Mouse (Mus musculus) neural tube, embryonic 12.5 days (tissue): ENCODE measurements at regions not wholly inside any gene's neighbourhood (a gene's known extent, or its start where the extent isn't known, plus 50 kb on each side); places are given as distances from the start of the nearest gene placed in this dataset.
A peak's percentile ranks its signal among the peaks of the same experiment; 100 is the strongest.

Source experiments
- ATAC-seq: fragments of 200-750 bp; cut with Nextera tagmentation; 2 replicates; pipeline ENCODE4 v1.8.0; 2017; ENCODE audit warnings: low read depth, mild to moderate bottlenecking, moderate TSS enrichment, moderate library complexity; ENCODE audit not compliant: low FRiP score
- H3K27ac ChIP-seq: fragments of 300-500 bp; sonication (generic); 2 replicates; pipeline ENCODE4 v1.5.1; 2016
- H3K27me3 ChIP-seq: fragments of 300-500 bp; sonication (generic); replicated peaks from 2 replicates; pipeline ENCODE4 v1.6.1; 2016; ENCODE audit warnings: mild to moderate bottlenecking
- H3K36me3 ChIP-seq: fragments of 300-500 bp; sonication (generic); 2 replicates; pipeline ENCODE4 v1.6.1; 2016; ENCODE audit warnings: mild to moderate bottlenecking
- H3K4me1 ChIP-seq: fragments of 300-500 bp; sonication (generic); 2 replicates; pipeline ENCODE4 v1.6.1; 2016
- H3K4me2 ChIP-seq: fragments of 300-500 bp; sonication (generic); replicated peaks from 2 replicates; pipeline ENCODE4 v1.6.1; 2016; ENCODE audit warnings: mild to moderate bottlenecking
- H3K4me3 ChIP-seq: fragments of 300-500 bp; sonication (generic); 2 replicates; pipeline ENCODE4 v1.5.1; 2016
- H3K9ac ChIP-seq: fragments of 300-500 bp; sonication (generic); 2 replicates; pipeline ENCODE4 v1.6.1; 2016; ENCODE audit warnings: mild to moderate bottlenecking
- H3K9me3 ChIP-seq: fragments of 300-500 bp; sonication (generic); 2 replicates; pipeline ENCODE4 v1.6.1; 2016; ENCODE audit warnings: mild to moderate bottlenecking
- WGBS: fragments of 180-500 bp; shearing (Covaris S2); methylation state at CpG from one replicate; pipeline ENCODE4 v1.1.7; 2016; 5-methylcytosine and 5-hydroxymethylcytosine counted together

DNA sequence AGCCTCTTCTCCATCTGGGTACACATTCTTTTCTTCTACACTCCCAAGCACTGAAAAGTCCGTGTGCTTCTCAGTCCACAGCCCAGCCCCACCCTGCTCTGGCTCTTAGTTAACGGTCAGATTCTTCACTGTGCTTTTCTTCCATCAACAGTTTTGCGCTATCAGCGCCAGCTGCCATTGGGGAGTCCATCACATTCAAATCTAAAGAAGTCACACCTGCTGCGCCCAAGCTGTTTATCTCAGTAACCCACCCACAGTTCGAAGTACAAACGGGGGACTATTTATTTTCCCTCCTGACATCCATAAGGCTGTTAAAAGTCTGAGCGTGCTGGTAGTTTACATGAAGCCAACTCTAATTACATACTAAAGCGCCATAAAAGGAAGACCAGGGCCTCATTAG, 222.8 kb downstream of the 1500009L16Rik start:
- H3K36me3 ChIP-seq = no peaks in the 10 kb centered on the region
- no peaks in the 10 kb centered on the region for H3K27me3 ChIP-seq
- H3K27ac ChIP-seq = no peak overlapping the region
- H3K4me1 ChIP-seq = no peaks in the 10 kb centered on the region
- H3K9me3 ChIP-seq = no peaks in the 10 kb centered on the region
- H3K4me2 ChIP-seq = no peak overlapping the region
- ATAC-seq = no peak
- WGBS = 82% methylated on average over 9 of the region's 9 CpGs
- H3K9ac ChIP-seq = no peak overlapping the region
- no peak overlapping the region for H3K4me3 ChIP-seq

DNA sequence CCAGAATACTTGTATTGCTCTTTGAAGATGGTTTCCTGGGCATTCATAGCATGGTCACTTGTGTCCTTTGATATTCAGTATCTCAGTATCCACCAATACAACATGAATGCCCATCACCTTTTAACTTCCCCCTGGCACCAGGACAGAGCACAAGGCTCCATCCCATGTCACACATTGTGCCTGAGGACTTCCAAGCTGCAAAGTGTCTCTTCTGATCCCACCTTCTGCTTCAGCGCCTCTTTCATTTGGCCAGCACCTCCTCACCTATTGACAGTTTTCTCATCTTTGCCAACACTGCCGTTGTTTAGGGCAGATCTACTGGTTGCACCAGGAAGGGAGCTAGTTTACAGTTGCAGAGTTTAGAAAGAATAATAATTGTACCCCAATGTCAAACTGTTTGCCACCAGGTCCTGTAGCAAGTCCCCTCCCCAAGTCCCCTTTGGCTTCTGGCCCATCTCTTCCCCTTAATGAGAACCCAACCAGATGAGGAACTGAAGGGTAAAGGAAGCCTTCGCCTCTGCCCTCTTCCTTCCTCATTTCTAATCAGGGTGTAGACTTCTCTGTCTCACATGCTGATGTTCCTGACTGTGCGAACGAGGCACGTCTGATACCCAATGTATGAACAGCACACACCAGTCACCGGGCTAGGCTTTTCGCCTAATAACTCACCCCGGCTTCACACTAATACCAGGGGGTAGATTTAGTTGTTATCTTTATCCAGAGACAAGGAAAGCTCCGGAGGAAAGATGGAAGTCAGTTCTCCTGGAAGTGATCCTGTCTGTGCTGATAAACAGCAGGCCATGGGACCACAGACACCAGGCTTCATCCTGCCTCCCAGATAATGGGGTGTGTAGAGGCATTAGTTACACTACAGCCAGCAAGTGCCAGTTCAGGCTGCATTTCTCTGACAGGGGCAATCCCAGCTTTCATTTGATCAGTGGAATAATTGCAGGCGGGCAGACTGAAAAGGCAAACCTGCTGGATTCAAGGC, 223.8 kb downstream of the 1500009L16Rik start:
- 87% methylated on average over 11 of the region's 11 CpGs for WGBS
- no peak overlapping the region for H3K9ac ChIP-seq
- no peaks in the 10 kb centered on the region for H3K9me3 ChIP-seq
- no peak overlapping the region for H3K27ac ChIP-seq
- H3K4me3 ChIP-seq = no peak overlapping the region
- no peaks in the 10 kb centered on the region for H3K4me1 ChIP-seq
- H3K36me3 ChIP-seq = no peaks in the 10 kb centered on the region
- no peak overlapping the region for H3K4me2 ChIP-seq
- ATAC-seq = no peak
- no peaks in the 10 kb centered on the region for H3K27me3 ChIP-seq

- peaks cover 17% of the 10 kb centered on the region for H3K4me1 ChIP-seq
- no peaks in the 10 kb centered on the region for H3K27me3 ChIP-seq
- H3K9me3 ChIP-seq = no peaks in the 10 kb centered on the region
- peak overlapping the region; percentile 39 for H3K4me2 ChIP-seq
- WGBS = 10% methylated on average over 18 of the region's 18 CpGs
- no peaks in the 10 kb centered on the region for H3K36me3 ChIP-seq
- no peak overlapping the region for H3K9ac ChIP-seq
- H3K4me3 ChIP-seq = no peak overlapping the region
- ATAC-seq = peak; percentile 85
- H3K27ac ChIP-seq = no peak overlapping the region
Measured at GRCm38 (mm10) chr10:83957118-83957759, 234.6 kb downstream of the 1500009L16Rik start.

- Histone ChIP-seq H3K36me3 (no peaks in the 10 kb centered on the region), H3K27ac (no peak overlapping the region), H3K9ac (no peak overlapping the region), H3K27me3 (no peaks in the 10 kb centered on the region; the same call in 1 of the 2 replicates), H3K4me3 (no peak overlapping the region), H3K4me2 (no peak overlapping the region), H3K4me1 (peaks cover 22% of the 10 kb centered on the region), H3K9me3 (no peaks in the 10 kb centered on the region)
- no peak for ATAC-seq
- WGBS = 93% methylated on average over 3 of the region's 3 CpGs
Measured at GRCm38 (mm10) chr10:83958397-83958796, 235.7 kb downstream of the 1500009L16Rik start.

DNA sequence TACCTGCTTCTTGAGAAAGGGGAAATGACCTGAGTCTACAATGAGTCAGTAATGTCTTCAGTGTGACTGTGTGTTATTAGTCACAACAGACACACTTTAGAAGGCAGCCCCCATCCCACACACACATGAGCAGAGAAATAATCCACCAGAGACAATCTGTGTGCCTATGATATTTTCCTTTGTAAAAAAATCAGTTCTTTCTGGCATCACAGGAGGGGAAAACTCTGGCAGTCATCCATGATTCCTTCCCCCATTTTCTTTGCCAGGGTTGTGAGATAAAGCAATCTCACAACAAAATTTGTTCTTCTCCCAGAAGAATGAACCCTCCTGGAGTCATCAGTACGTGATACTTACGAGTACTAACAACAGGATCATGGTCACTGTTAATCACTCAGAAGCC, 236.2 kb downstream of the 1500009L16Rik start:
- no peak overlapping the region for H3K27ac ChIP-seq
- no peaks in the 10 kb centered on the region for H3K36me3 ChIP-seq
- no peaks in the 10 kb centered on the region for H3K9me3 ChIP-seq
- H3K4me2 ChIP-seq = no peak overlapping the region
- no peaks in the 10 kb centered on the region; the same call in 1 of the 2 replicates for H3K27me3 ChIP-seq
- H3K9ac ChIP-seq = no peak overlapping the region
- peaks cover 26% of the 10 kb centered on the region for H3K4me1 ChIP-seq
- no peak for ATAC-seq
- 88% methylated on average over 2 of the region's 2 CpGs for WGBS
- no peak overlapping the region for H3K4me3 ChIP-seq

DNA sequence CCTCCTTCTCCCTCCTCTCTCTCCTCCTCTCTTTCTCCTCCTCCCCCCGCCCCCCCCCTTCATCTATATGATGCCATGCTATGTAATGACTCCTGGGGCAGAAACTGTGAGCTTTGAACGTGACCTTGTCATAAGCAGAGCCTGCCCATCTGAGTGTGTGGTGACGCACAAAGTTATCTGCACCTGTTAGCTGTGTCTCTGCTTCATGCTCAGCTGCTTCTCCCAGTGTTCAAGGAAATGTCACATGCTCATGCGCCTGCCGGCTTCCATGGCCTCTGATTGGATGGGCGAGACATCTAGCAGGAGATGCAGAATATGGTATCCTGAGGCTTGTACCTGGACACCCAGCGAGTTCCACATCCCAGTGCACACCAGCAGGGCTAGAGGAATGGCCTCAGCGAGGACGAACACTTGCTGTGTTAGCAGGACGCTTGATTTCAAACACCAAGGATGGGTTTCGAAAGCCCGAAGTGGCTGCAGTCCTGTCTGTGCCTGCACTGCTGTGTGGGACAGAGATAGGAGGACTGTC, 240.6 kb downstream of the 1500009L16Rik start:
- no peak overlapping the region for H3K27ac ChIP-seq
- WGBS = 84% methylated on average over 12 of the region's 12 CpGs
- no peaks in the 10 kb centered on the region for H3K36me3 ChIP-seq
- no peak overlapping the region for H3K4me3 ChIP-seq
- no peak overlapping the region for H3K9ac ChIP-seq
- no peaks in the 10 kb centered on the region for H3K9me3 ChIP-seq
- no peaks in the 10 kb centered on the region; the same call in 1 of the 2 replicates for H3K27me3 ChIP-seq
- H3K4me1 ChIP-seq = peaks cover 25% of the 10 kb centered on the region
- no peak; the same call in 1 of the 2 replicates for ATAC-seq
- H3K4me2 ChIP-seq = no peak overlapping the region

- H3K4me1 ChIP-seq = peaks cover 25% of the 10 kb centered on the region
- H3K9ac ChIP-seq = no peak overlapping the region
- ATAC-seq = peak; percentile 67
- peak overlapping the region; percentile 20; the same call in 1 of the 2 replicates for H3K4me2 ChIP-seq
- no peak overlapping the region for H3K27ac ChIP-seq
- no peak overlapping the region for H3K4me3 ChIP-seq
- no peaks in the 10 kb centered on the region for H3K36me3 ChIP-seq
- WGBS = 25% methylated on average over 12 of the region's 12 CpGs
- no peaks in the 10 kb centered on the region for H3K9me3 ChIP-seq
- no peaks in the 10 kb centered on the region; the same call in 1 of the 2 replicates for H3K27me3 ChIP-seq
Measured at GRCm38 (mm10) chr10:83963779-83964643, 241.3 kb downstream of the 1500009L16Rik start.

DNA sequence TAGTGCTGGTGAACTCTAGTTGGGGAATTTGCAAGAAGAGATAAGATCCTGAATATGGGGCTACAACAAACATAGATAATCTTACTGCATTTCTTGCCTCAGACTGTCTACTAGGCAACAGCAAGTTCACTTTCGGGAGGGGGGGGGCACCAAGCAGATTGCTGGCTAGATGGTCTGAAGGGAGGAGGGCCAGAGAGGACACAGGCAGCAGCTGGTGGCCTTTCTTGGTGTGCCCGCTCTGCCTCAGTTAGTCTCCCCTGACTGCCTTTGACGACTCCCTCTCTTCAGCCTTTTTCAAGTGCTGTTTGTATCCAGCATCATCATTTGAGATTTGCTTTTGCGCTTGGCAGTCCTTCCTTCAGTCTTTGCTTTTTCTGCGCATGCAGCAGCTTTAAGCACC, 242.2 kb downstream of the 1500009L16Rik start:
- H3K27me3 ChIP-seq = no peaks in the 10 kb centered on the region; the same call in 1 of the 2 replicates
- ATAC-seq = no peak; the same call in 1 of the 2 replicates
- no peaks in the 10 kb centered on the region for H3K36me3 ChIP-seq
- no peak overlapping the region for H3K27ac ChIP-seq
- peak overlapping the region; percentile 20; the same call in 1 of the 2 replicates for H3K4me2 ChIP-seq
- no peak overlapping the region for H3K9ac ChIP-seq
- WGBS = 51% methylated on average over 5 of the region's 5 CpGs
- H3K4me1 ChIP-seq = peaks cover 25% of the 10 kb centered on the region
- H3K9me3 ChIP-seq = no peaks in the 10 kb centered on the region
- no peak overlapping the region for H3K4me3 ChIP-seq

DNA sequence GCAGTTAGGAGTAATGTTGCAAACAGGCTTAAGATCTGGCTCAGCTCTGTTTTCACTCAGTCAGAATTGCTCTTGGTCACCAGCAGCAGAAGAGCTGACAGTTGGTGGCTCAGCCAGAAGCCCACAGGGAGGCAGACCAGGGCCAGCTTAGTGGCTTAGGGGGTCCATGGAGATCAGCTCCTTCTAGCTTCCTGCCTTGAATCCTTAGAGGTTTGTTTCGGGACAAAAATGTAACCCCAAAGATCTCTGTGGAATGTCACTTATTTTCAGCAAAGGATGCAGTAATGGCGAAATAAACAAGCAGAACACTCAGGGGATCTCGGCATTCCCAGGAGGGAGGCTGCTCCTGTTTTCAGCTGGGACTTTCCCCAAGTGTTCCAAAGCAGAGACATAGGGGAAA, 247.8 kb downstream of the 1500009L16Rik start:
- WGBS = 87% methylated on average over 3 of the region's 3 CpGs
- ATAC-seq = no peak
- no peak overlapping the region for H3K4me2 ChIP-seq

DNA sequence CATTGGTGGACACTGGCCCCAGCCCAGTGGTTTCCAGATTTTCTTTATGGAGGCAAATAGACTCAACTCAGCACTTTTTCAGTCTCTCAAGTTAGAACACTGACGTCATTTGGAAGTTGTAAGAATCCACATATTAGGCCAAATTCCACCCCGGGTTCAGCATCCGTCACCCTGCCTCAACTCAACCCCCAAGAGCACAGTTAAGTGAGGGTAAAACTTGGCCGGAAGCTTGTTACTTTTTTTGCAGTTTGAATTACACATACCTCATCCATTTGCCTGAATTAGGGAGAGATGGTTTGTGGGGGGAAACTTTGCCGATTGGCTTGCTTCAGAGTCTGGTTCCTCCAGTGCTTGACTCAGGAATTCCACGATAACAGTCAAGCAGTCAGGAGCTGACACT, 251.9 kb downstream of the 1500009L16Rik start:
- no peak overlapping the region for H3K4me2 ChIP-seq
- H3K27ac ChIP-seq = no peak overlapping the region
- 88% methylated on average over 6 of the region's 6 CpGs for WGBS
- H3K4me3 ChIP-seq = no peak overlapping the region
- no peaks in the 10 kb centered on the region; the same call in 1 of the 2 replicates for H3K4me1 ChIP-seq
- H3K27me3 ChIP-seq = no peaks in the 10 kb centered on the region
- H3K9me3 ChIP-seq = no peaks in the 10 kb centered on the region
- no peak overlapping the region for H3K9ac ChIP-seq
- no peaks in the 10 kb centered on the region for H3K36me3 ChIP-seq
- ATAC-seq = no peak

More for the DNA sequence above, 247.8 kb downstream of the 1500009L16Rik start:
- Histone ChIP-seq H3K36me3 (no peaks in the 10 kb centered on the region), H3K4me1 (no peaks in the 10 kb centered on the region), H3K9me3 (no peaks in the 10 kb centered on the region), H3K9ac (no peak overlapping the region), H3K4me3 (no peak overlapping the region), H3K27me3 (no peaks in the 10 kb centered on the region), H3K27ac (no peak overlapping the region)

DNA sequence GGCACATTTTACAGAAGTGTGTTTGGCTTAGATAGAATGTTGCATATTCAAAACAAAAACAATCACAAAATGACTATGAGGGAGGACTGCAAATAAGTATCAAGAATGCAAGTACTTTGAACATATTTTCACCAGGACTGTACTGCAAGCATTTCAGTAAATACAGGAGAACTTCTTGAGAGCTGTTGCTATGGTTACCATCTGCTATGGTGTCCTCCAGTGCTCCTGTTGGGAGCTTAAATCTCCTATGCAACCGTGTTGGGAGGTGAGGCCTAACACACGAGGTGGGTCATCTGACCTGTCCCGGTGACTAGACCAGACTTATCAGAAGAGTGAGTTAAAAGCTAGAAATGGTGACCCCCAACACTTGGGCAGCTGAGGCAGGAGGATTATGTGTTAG, 253.9 kb downstream of the 1500009L16Rik start:
- Histone ChIP-seq H3K27me3 (no peaks in the 10 kb centered on the region), H3K4me3 (no peak overlapping the region), H3K27ac (no peak overlapping the region), H3K4me2 (no peak overlapping the region), H3K9me3 (no peaks in the 10 kb centered on the region), H3K36me3 (no peaks in the 10 kb centered on the region), H3K4me1 (no peaks in the 10 kb centered on the region; the same call in 1 of the 2 replicates), H3K9ac (no peak overlapping the region)
- 45% methylated on average over 3 of the region's 3 CpGs for WGBS
- no peak for ATAC-seq
